In the genomic region with DNA sequence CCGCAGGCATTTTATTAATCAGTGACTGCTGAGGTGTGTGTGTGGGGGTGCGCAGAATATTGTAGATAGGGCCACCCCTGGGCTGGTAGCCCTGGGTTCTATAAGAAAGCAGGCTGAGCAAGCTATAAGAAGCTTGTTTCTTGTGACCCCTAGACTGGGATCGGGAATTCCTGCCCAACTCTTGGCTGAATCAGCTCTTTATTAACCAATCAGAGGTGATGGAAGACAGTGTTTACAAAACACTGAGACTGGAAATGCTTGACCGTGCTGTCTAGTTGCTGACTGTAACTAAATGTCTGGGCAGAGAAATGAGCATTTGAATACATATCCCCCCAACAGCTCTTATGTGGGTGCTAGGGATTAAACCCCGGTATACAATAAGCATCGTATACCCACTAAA, we compare ENCODE assay signal across 30 mouse cellular contexts.
"Had no signal": no experiment of that assay in that cellular context is flagged by ENCODE, and none has a peak within 500 bp of the region (broad histone marks: within the 10 kb centered on the region; RNA-seq: fewer than 3 reads in every experiment).

No protein-coding gene starts in this region.

- H3K27ac ChIP-seq: left cerebral cortex, adult 2 months; limb, embryonic 12.5 days; limb, embryonic 13.5 days; limb, embryonic 15.5 days; liver, embryonic 12.5 days; liver, embryonic 13.5 days; liver, embryonic 14.5 days; liver, embryonic 15.5 days; lung, embryonic 15.5 days; macrophage; midbrain, embryonic 12.5 days; midbrain, embryonic 13.5 days; midbrain, embryonic 15.5 days had no signal

- H3K36me3 ChIP-seq: limb, embryonic 10.5 days; limb, embryonic 12.5 days; limb, embryonic 13.5 days; limb, embryonic 15.5 days; liver, embryonic 12.5 days; liver, embryonic 13.5 days; liver, embryonic 15.5 days; lung, embryonic 15.5 days; midbrain, embryonic 10.5 days; midbrain, embryonic 12.5 days; midbrain, embryonic 13.5 days; midbrain, embryonic 15.5 days had no signal

- H3K9ac ChIP-seq: limb, embryonic 12.5 days; limb, embryonic 13.5 days; limb, embryonic 15.5 days; liver, embryonic 12.5 days; liver, embryonic 13.5 days; liver, embryonic 14.5 days; liver, embryonic 15.5 days; liver, postnatal 0 days; lung, embryonic 15.5 days; midbrain, embryonic 12.5 days; midbrain, embryonic 13.5 days; midbrain, embryonic 15.5 days had no signal

- H3K4me3 ChIP-seq: left cerebral cortex, adult 2 months; limb, embryonic 10.5 days; limb, embryonic 12.5 days; limb, embryonic 13.5 days; limb, embryonic 15.5 days; liver, embryonic 12.5 days; liver, embryonic 13.5 days; liver, embryonic 15.5 days; lung, embryonic 15.5 days; megakaryocyte, embryonic 14.5 days; midbrain, embryonic 10.5 days; midbrain, embryonic 12.5 days; midbrain, embryonic 13.5 days; midbrain, embryonic 15.5 days; myocyte had no signal

- DNase-seq: layer of hippocampus, postnatal 36 days; left cerebral cortex, postnatal 4 days; liver; liver, embryonic 13.5 days; liver, postnatal 0 days; lung, adult 2 months; lung, postnatal 10 days; lung, postnatal 14 days; lung, postnatal 36 days; midbrain, embryonic 14.5 days had no signal

- H3K9me3 ChIP-seq: limb, embryonic 10.5 days; limb, embryonic 13.5 days; limb, embryonic 15.5 days; liver, embryonic 12.5 days; liver, embryonic 13.5 days; liver, embryonic 15.5 days; lung, embryonic 15.5 days; midbrain, embryonic 10.5 days; midbrain, embryonic 12.5 days; midbrain, embryonic 13.5 days; midbrain, embryonic 15.5 days had no signal

- H3K4me2 ChIP-seq: limb, embryonic 12.5 days; limb, embryonic 13.5 days; limb, embryonic 15.5 days; liver, embryonic 11.5 days; liver, embryonic 12.5 days; liver, embryonic 13.5 days; liver, embryonic 15.5 days; lung, embryonic 15.5 days; midbrain, embryonic 11.5 days; midbrain, embryonic 12.5 days; midbrain, embryonic 13.5 days; midbrain, embryonic 15.5 days had no signal

- H3K4me1 ChIP-seq: limb, embryonic 13.5 days; liver, embryonic 12.5 days; liver, embryonic 13.5 days; liver, embryonic 15.5 days; megakaryocyte, embryonic 14.5 days had no signal

- H3K27me3 ChIP-seq: limb, embryonic 12.5 days; liver, embryonic 12.5 days; liver, embryonic 13.5 days; midbrain, embryonic 15.5 days had no signal

- ATAC-seq: liver, embryonic 12.5 days; liver, postnatal 0 days; lung, postnatal 0 days; midbrain, embryonic 13.5 days; midbrain, embryonic 15.5 days; midbrain, embryonic 16.5 days had no signal
